Mouse (Mus musculus) MEL (cell line): ENCODE results near the gene Ski. TPM values are rescaled to one million over a fixed set of nuclear protein-coding genes. Genes with fewer than 3 reads are reported as not detected.

Experiments used
- DNase-seq: peaks from one replicate; pipeline ENCODE4 v3.0.0; 2011; ENCODE audit warnings: low read depth, low spot score
- H3K27ac ChIP-seq: 2 replicates; pipeline ENCODE4 v1.5.1; 2012; ENCODE audit warnings: low read depth, mild to moderate bottlenecking, control low read depth, low read length, moderate library complexity; ENCODE audit not compliant: control insufficient read depth
- H3K27me3 ChIP-seq, 2 experiments: fragments of 150-350 bp in 1 of 2; sonication (generic) in 1 of 2; 2 replicates each; pipeline ENCODE4 v1.6.1; 2012; ENCODE audit warnings: low read length in 2 of 2, mild to moderate bottlenecking in 2 of 2, improper control_type of control experiment in 1 of 2, moderate library complexity in 1 of 2; ENCODE audit not compliant: insufficient read depth in 2 of 2, control insufficient read depth in 1 of 2
- H3K36me3 ChIP-seq, 2 experiments: 2 replicates each; pipeline ENCODE4 v1.6.1; 2012 to 2014; ENCODE audit warnings: low read length in 2 of 2, improper control_type of control experiment in 1 of 2, inconsistent platforms in 1 of 2, mild to moderate bottlenecking in 1 of 2; ENCODE audit not compliant: insufficient read depth in 2 of 2, control insufficient read depth in 1 of 2
- H3K4me1 ChIP-seq, 2 experiments: fragments of 150-350 bp in 1 of 2; sonication (generic) in 1 of 2; 2 replicates each; pipeline ENCODE4 v1.6.1; 2012; ENCODE audit warnings: low read length in 2 of 2, improper control_type of control experiment in 1 of 2, mild to moderate bottlenecking in 1 of 2; ENCODE audit not compliant: insufficient read depth in 2 of 2, control insufficient read depth in 1 of 2
- H3K4me3 ChIP-seq, 2 experiments: fragments of 150-350 bp in 1 of 2; sonication (generic) in 1 of 2; 2 replicates each; pipeline ENCODE4 v1.5.1; 2012; ENCODE audit warnings: low read depth in 2 of 2, low read length in 2 of 2, mild to moderate bottlenecking in 2 of 2, moderate library complexity in 2 of 2, control low read depth in 1 of 2, improper control_type of control experiment in 1 of 2; ENCODE audit not compliant: control insufficient read depth in 1 of 2, insufficient read depth in 1 of 2
- H3K79me2 ChIP-seq: 2 replicates; pipeline ENCODE4 v1.6.1; 2012; ENCODE audit warnings: mild to moderate bottlenecking, low read length, moderate library complexity; ENCODE audit not compliant: control insufficient read depth, poor library complexity, insufficient read depth
- H3K9ac ChIP-seq: 2 replicates; pipeline ENCODE4 v1.6.1; 2012; ENCODE audit warnings: low read depth, mild to moderate bottlenecking, control low read depth, low read length, moderate library complexity; ENCODE audit not compliant: control insufficient read depth, poor library complexity, severe bottlenecking
- H3K9me3 ChIP-seq: fragments of 150-350 bp; sonication (generic); replicated peaks from 2 replicates; pipeline ENCODE4 v1.6.1; 2012; ENCODE audit warnings: mild to moderate bottlenecking, low read length, improper control_type of control experiment, moderate library complexity; ENCODE audit not compliant: insufficient read depth
- CHD2 ChIP-seq: IDR thresholded peaks from 2 replicates; pipeline ENCODE4 v1.6.1; 2011; ENCODE audit warnings: low read length, improper control_type of control experiment
- CTCF ChIP-seq, 3 experiments: IDR thresholded peaks in 2 of 3; conservative IDR thresholded peaks in 1 of 3; 2 replicates each; pipeline ENCODE4 v1.5.1; 2011 to 2012; ENCODE audit warnings: low read length in 3 of 3, low read depth in 2 of 3, mild to moderate bottlenecking in 2 of 3, improper control_type of control experiment in 1 of 3, inconsistent platforms in 1 of 3, mixed read lengths in 1 of 3, moderate library complexity in 1 of 3; ENCODE audit not compliant: control insufficient read depth in 1 of 3, insufficient read depth in 1 of 3, poor library complexity in 1 of 3, severe bottlenecking in 1 of 3
- E2F4 ChIP-seq: IDR thresholded peaks from 2 replicates; pipeline ENCODE4 v1.6.1; 2011; ENCODE audit warnings: low read depth, low read length, improper control_type of control experiment, borderline replicate concordance
- ELF1 ChIP-seq: IDR thresholded peaks from 2 replicates; pipeline ENCODE4 v1.6.1; 2014; ENCODE audit warnings: low read depth, mild to moderate bottlenecking, inconsistent platforms, low read length, improper control_type of control experiment, moderate library complexity
- ETS1 ChIP-seq: IDR thresholded peaks from 2 replicates; pipeline ENCODE4 v1.6.1; 2012; ENCODE audit warnings: low read depth, mild to moderate bottlenecking, inconsistent platforms, low read length, improper control_type of control experiment, moderate library complexity
- GABPA ChIP-seq: IDR thresholded peaks from 2 replicates; pipeline ENCODE4 v1.6.1; 2012; ENCODE audit warnings: low read depth, mild to moderate bottlenecking, inconsistent platforms, low read length, improper control_type of control experiment, moderate library complexity
- JUND ChIP-seq: IDR thresholded peaks from 2 replicates; pipeline ENCODE4 v1.6.1; 2011; ENCODE audit warnings: low read depth, mild to moderate bottlenecking, improper control_type of control experiment, low read length
- KAT2A ChIP-seq: conservative IDR thresholded peaks from 2 replicates; pipeline ENCODE4 v1.6.1; 2012; ENCODE audit warnings: low read depth, low read length, improper control_type of control experiment, inconsistent platforms
- MAFK ChIP-seq: IDR thresholded peaks from 2 replicates; pipeline ENCODE4 v1.6.1; 2011; ENCODE audit warnings: low read depth, mild to moderate bottlenecking, low read length, improper control_type of control experiment, borderline replicate concordance
- MAX ChIP-seq: IDR thresholded peaks from 2 replicates; pipeline ENCODE4 v1.6.1; 2011; ENCODE audit warnings: low read length, improper control_type of control experiment
- MEF2A ChIP-seq: IDR thresholded peaks from 2 replicates; pipeline ENCODE4 v1.6.1; 2014; ENCODE audit warnings: low read depth, mild to moderate bottlenecking, inconsistent platforms, low read length, improper control_type of control experiment; ENCODE audit not compliant: poor library complexity, insufficient replicate concordance, severe bottlenecking; ENCODE audit errors: extremely low read depth
- MXI1 ChIP-seq: IDR thresholded peaks from 2 replicates; pipeline ENCODE4 v1.6.1; 2011; ENCODE audit warnings: mild to moderate bottlenecking, low read depth, low read length, improper control_type of control experiment
- MYB ChIP-seq: IDR thresholded peaks from 2 replicates; pipeline ENCODE4 v1.6.1; 2011; ENCODE audit warnings: mild to moderate bottlenecking, low read depth, low read length, improper control_type of control experiment
- NELFE ChIP-seq: IDR thresholded peaks from 2 replicates; pipeline ENCODE4 v1.6.1; 2011; ENCODE audit warnings: low read depth, low read length, improper control_type of control experiment
- POLR2AphosphoS2 ChIP-seq: IDR thresholded peaks from 2 replicates; pipeline ENCODE4 v1.6.1; 2011; ENCODE audit warnings: low read length, improper control_type of control experiment
- RAD21 ChIP-seq: IDR thresholded peaks from 2 replicates; pipeline ENCODE4 v1.6.1; 2011; ENCODE audit warnings: mild to moderate bottlenecking, low read depth, low read length, improper control_type of control experiment
- RCOR1 ChIP-seq: IDR thresholded peaks from 2 replicates; pipeline ENCODE4 v1.6.1; 2012; ENCODE audit warnings: low read depth, mild to moderate bottlenecking, inconsistent platforms, low read length, improper control_type of control experiment
- TBP ChIP-seq: IDR thresholded peaks from 2 replicates; pipeline ENCODE4 v1.8.0; 2011; ENCODE audit warnings: low read depth, low read length, improper control_type of control experiment
- USF1 ChIP-seq: IDR thresholded peaks from 2 replicates; pipeline ENCODE4 v1.6.1; 2014; ENCODE audit warnings: low read depth, mild to moderate bottlenecking, inconsistent platforms, low read length, improper control_type of control experiment, moderate library complexity
- USF2 ChIP-seq, 2 experiments: IDR thresholded peaks; 2 replicates each; pipeline ENCODE4 v1.6.1; 2011 to 2012; ENCODE audit warnings: improper control_type of control experiment in 2 of 2, low read length in 2 of 2, borderline replicate concordance in 1 of 2, inconsistent platforms in 1 of 2, low read depth in 1 of 2, mild to moderate bottlenecking in 1 of 2; ENCODE audit not compliant: insufficient read depth in 1 of 2
- ZMIZ1 ChIP-seq: IDR thresholded peaks from 2 replicates; pipeline ENCODE4 v1.6.1; 2012; ENCODE audit warnings: low read depth, mild to moderate bottlenecking, inconsistent platforms, low read length, improper control_type of control experiment, moderate library complexity
- polyA plus RNA-seq, 2 experiments: library from polyadenylated mRNA; stranded (reverse) in 1 of 2; unstranded in 1 of 2; fragments of >175 nt in 1 of 2; fragments of >200 nt in 1 of 2; gene quantifications; 2 replicates each; pipeline versions ENCODE4 v1.2.1 to v1.2.4; 2012; ENCODE audit warnings: low replicate concordance in 2 of 2, low read depth in 1 of 2; ENCODE audit not compliant: insufficient read length in 2 of 2, insufficient read depth in 1 of 2, missing spikeins in 1 of 2
- total RNA-seq: library from RNA; depleted of rRNA; stranded (reverse); fragments of 300-350 nt; gene quantifications from 2 replicates; pipeline ENCODE4 v1.2.3, GENCODE M21; 2012

Ski gene
- total and polyA plus RNA-seq, 3 experiments, result 6.9 to 16.1 TPM; not detected in 1

DNA sequence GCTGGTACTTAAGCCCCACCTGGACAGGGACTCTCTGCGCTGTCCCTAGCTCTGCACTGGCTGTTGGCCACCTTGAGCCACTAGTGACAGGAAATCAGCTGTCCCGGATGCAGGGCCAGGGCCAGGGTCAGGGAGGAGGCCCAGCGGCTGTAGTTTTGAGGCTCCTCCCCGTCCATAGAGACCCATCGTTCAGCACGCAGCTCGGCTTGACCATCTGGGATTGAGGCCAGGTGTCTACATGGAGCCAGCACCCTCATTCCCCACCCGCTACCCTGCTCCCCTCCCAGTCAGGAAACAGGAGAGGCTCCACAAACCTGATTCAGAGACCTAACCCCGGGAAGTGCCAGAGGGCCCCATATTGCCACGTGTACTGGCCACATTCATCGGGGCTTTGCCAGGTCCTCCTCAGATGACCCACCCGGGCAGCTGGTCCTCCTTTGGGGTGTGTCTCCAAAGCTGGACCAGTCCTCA lies 81.6 kb downstream of the Ski start:
- Histone ChIP-seq H3K4me3 (no peak overlapping the region), H3K27ac (no peak overlapping the region), H3K4me1 (no peaks in the 10 kb centered on the region), H3K27me3 (no peaks in the 10 kb centered on the region), H3K79me2 (no peaks in the 10 kb centered on the region), H3K36me3 (no peaks in the 10 kb centered on the region), H3K9ac (no peak overlapping the region), H3K9me3 (no peaks in the 10 kb centered on the region)
- DNase-seq, result no peak
- TF ChIP-seq RAD21 (no peak), POLR2AphosphoS2 (no peak), KAT2A (no peak), NELFE (no peak), CTCF (IDR thresholded peaks at IDR 0.05 in 2 of 3, conservative IDR thresholded peaks at IDR 0.05 in 1 of 3; ENCODE audit: control insufficient read depth in 1 of 3, insufficient read depth in 1 of 3, low read depth in 2 of 3, low read length in 3 of 3, poor library complexity in 1 of 3, severe bottlenecking in 1 of 3) (no peak), GABPA (no peak), MYB (no peak), RCOR1 (no peak), E2F4 (no peak), MXI1 (no peak), USF2 (IDR thresholded peaks at IDR 0.05; ENCODE audit: borderline replicate concordance in 1 of 2, insufficient read depth in 1 of 2, low read depth in 1 of 2, low read length in 2 of 2) (no peak), ELF1 (no peak), USF1 (no peak), JUND (no peak), ZMIZ1 (no peak), TBP (no peak), CHD2 (no peak), ETS1 (no peak), MAX (no peak), MAFK (no peak)

- no peak for DNase-seq
- no peaks in the 10 kb centered on the region for H3K9me3 ChIP-seq
- H3K79me2 ChIP-seq, result no peaks in the 10 kb centered on the region
- no peaks in the 10 kb centered on the region for H3K4me1 ChIP-seq
- no peak for TF ChIP-seq MEF2A
- H3K9ac ChIP-seq, result no peak overlapping the region
- no peaks in the 10 kb centered on the region for H3K27me3 ChIP-seq
- H3K4me3 ChIP-seq, result no peak overlapping the region
- no peak overlapping the region for H3K27ac ChIP-seq
- H3K36me3 ChIP-seq, result no peaks in the 10 kb centered on the region
These were observed 82.2 kb downstream of the Ski start for GRCm38 (mm10) chr4:155140150-155140549.
